Mouse (Mus musculus) stomach, embryonic 15.5 days (tissue): Measurements from ENCODE around the gene Tnnt3. TPM values are rescaled to one million over a fixed set of nuclear protein-coding genes. Genes with fewer than 3 reads are reported as not detected.

Experiments used
- ATAC-seq: fragments of 200-750 bp; cut with Nextera tagmentation; 2 replicates; pipeline ENCODE4 v1.8.0; 2017; ENCODE audit warnings: low read depth, moderate number of reproducible peaks, moderate TSS enrichment; ENCODE audit not compliant: insufficient read depth, low FRiP score
- H3K27ac ChIP-seq: fragments of 300-500 bp; sonication (generic); 2 replicates; pipeline ENCODE4 v1.5.1; 2015; ENCODE audit warnings: mild to moderate bottlenecking, inconsistent platforms
- H3K27me3 ChIP-seq: fragments of 300-500 bp; sonication (generic); replicated peaks from 2 replicates; pipeline ENCODE4 v1.6.1; 2015; ENCODE audit warnings: inconsistent platforms
- H3K36me3 ChIP-seq: fragments of 300-500 bp; sonication (generic); 2 replicates; pipeline ENCODE4 v1.6.1; 2015; ENCODE audit warnings: inconsistent platforms
- H3K4me1 ChIP-seq: fragments of 300-500 bp; sonication (generic); 2 replicates; pipeline ENCODE4 v1.6.1; 2015; ENCODE audit warnings: inconsistent platforms
- H3K4me2 ChIP-seq: fragments of 300-500 bp; sonication (generic); 2 replicates; pipeline ENCODE4 v1.6.1; 2015; ENCODE audit warnings: mild to moderate bottlenecking, inconsistent platforms
- H3K4me3 ChIP-seq: fragments of 300-500 bp; sonication (generic); replicated peaks from 2 replicates; pipeline ENCODE4 v1.5.1; 2015; ENCODE audit warnings: inconsistent platforms
- H3K9ac ChIP-seq: fragments of 300-500 bp; sonication (generic); 2 replicates; pipeline ENCODE4 v1.6.1; 2015; ENCODE audit warnings: inconsistent platforms
- H3K9me3 ChIP-seq: fragments of 300-500 bp; sonication (generic); 2 replicates; pipeline ENCODE4 v1.6.1; 2016; ENCODE audit warnings: inconsistent platforms
- WGBS: fragments of 180-500 bp; shearing (Covaris S2); methylation state at CpG from one replicate; pipeline ENCODE4 v1.1.7; 2015; 5-methylcytosine and 5-hydroxymethylcytosine counted together
- polyA plus RNA-seq: library from polyadenylated mRNA; unstranded; fragments of >200 nt; fragmentation: Nextera tagmentation; extraction: Ambion mirVana; gene quantifications from 2 replicates; pipeline ENCODE4 v1.2.1, GENCODE M21; 2015

Tnnt3 gene
- polyA plus RNA-seq, 1 experiment from 2014 or later, result 4.6 TPM

GRCm38 (mm10) chr7:142488053-142488452 is 10.6 kb upstream of the Tnnt3 start:
- ATAC-seq, result no peak

GRCm38 (mm10) chr7:142493535-142493934 is 5.1 kb upstream of the Tnnt3 start:
- Histone ChIP-seq H3K4me1 (peaks cover 17% of the 10 kb centered on the region; the same call in 1 of the 2 replicates), H3K4me3 (no peak overlapping the region), H3K9ac (no peak overlapping the region), H3K27ac (peak overlapping the region; percentile 61), H3K36me3 (peaks cover 38% of the 10 kb centered on the region), H3K4me2 (no peak overlapping the region), H3K27me3 (no peaks in the 10 kb centered on the region), H3K9me3 (no peaks in the 10 kb centered on the region)
- 49% methylated on average over 8 of the region's 8 CpGs for WGBS
- no peak for ATAC-seq

More at GRCm38 (mm10) chr7:142488053-142488452, 10.6 kb upstream of the Tnnt3 start:
- Histone ChIP-seq H3K4me3 (no peak overlapping the region), H3K9ac (no peak overlapping the region), H3K4me1 (peaks cover 54% of the 10 kb centered on the region), H3K4me2 (no peak overlapping the region), H3K36me3 (peaks cover 36% of the 10 kb centered on the region), H3K27me3 (no peaks in the 10 kb centered on the region), H3K9me3 (no peaks in the 10 kb centered on the region), H3K27ac (peak overlapping the region; percentile 97)
- WGBS, result 50% methylated on average over 3 of the region's 3 CpGs

GRCm38 (mm10) chr7:142496158-142496557 is 2.5 kb upstream of the Tnnt3 start:
- Histone ChIP-seq H3K9me3 (no peaks in the 10 kb centered on the region), H3K36me3 (peaks cover 24% of the 10 kb centered on the region), H3K4me2 (no peak overlapping the region), H3K4me1 (peaks cover 15% of the 10 kb centered on the region; the same call in 1 of the 2 replicates), H3K4me3 (no peak overlapping the region), H3K27me3 (no peaks in the 10 kb centered on the region), H3K9ac (no peak overlapping the region), H3K27ac (peak overlapping the region; percentile 35)
- WGBS, result 76% methylated on average over 3 of the region's 3 CpGs
- no peak for ATAC-seq

- H3K9me3 ChIP-seq, result no peaks in the 10 kb centered on the region
- H3K36me3 ChIP-seq, result peaks cover 19% of the 10 kb centered on the region
- 83% methylated on average over 5 of the region's 5 CpGs for WGBS
- H3K4me2 ChIP-seq, result no peak overlapping the region
- H3K9ac ChIP-seq, result no peak overlapping the region
- no peak for ATAC-seq
- no peaks in the 10 kb centered on the region for H3K27me3 ChIP-seq
- H3K4me3 ChIP-seq, result no peak overlapping the region
- peaks cover 15% of the 10 kb centered on the region; the same call in 1 of the 2 replicates for H3K4me1 ChIP-seq
- H3K27ac ChIP-seq, result no peak overlapping the region
Measured at GRCm38 (mm10) chr7:142496800-142497199, 1.8 kb upstream of the Tnnt3 start.

GRCm38 (mm10) chr7:142497775-142498174 is 861 bp upstream of the Tnnt3 start:
- Histone ChIP-seq H3K27ac (no peak overlapping the region), H3K4me2 (no peak overlapping the region), H3K9ac (no peak overlapping the region), H3K27me3 (no peaks in the 10 kb centered on the region), H3K36me3 (peaks cover 11% of the 10 kb centered on the region; the same call in 1 of the 2 replicates), H3K4me3 (no peak overlapping the region), H3K4me1 (peaks cover 8% of the 10 kb centered on the region; the same call in 1 of the 2 replicates), H3K9me3 (no peaks in the 10 kb centered on the region)
- 90% methylated on average over 2 of the region's 2 CpGs for WGBS
- ATAC-seq, result no peak

GRCm38 (mm10) chr7:142499010-142499721 is 530 bp downstream of the Tnnt3 start:
- WGBS, result 58% methylated on average over 5 of the region's 5 CpGs
- H3K9ac ChIP-seq, result no peak overlapping the region
- no peak overlapping the region for H3K4me3 ChIP-seq
- H3K4me2 ChIP-seq, result no peak overlapping the region
- H3K4me1 ChIP-seq, result no peaks in the 10 kb centered on the region
- H3K27ac ChIP-seq, result 0 out of 2 replicates have a peak overlapping the region, but pooled peaks have one; percentile 12
- peaks cover 4% of the 10 kb centered on the region; the same call in 1 of the 2 replicates for H3K36me3 ChIP-seq
- ATAC-seq, result no peak
- H3K9me3 ChIP-seq, result no peaks in the 10 kb centered on the region
- H3K27me3 ChIP-seq, result no peaks in the 10 kb centered on the region

- H3K4me3 ChIP-seq, result no peak overlapping the region
- H3K4me2 ChIP-seq, result no peak overlapping the region
- no peak for ATAC-seq
- no peaks in the 10 kb centered on the region for H3K4me1 ChIP-seq
- WGBS, result 73% methylated on average over 1 of the region's 1 CpGs
- H3K27me3 ChIP-seq, result no peaks in the 10 kb centered on the region
- no peak overlapping the region for H3K9ac ChIP-seq
- H3K9me3 ChIP-seq, result no peaks in the 10 kb centered on the region
- no peaks in the 10 kb centered on the region for H3K36me3 ChIP-seq
- no peak overlapping the region for H3K27ac ChIP-seq
Measured at GRCm38 (mm10) chr7:142500032-142500431, 1.4 kb downstream of the Tnnt3 start.

GRCm38 (mm10) chr7:142503206-142503605 is 4.6 kb downstream of the Tnnt3 start:
- H3K27me3 ChIP-seq, result no peaks in the 10 kb centered on the region
- no peaks in the 10 kb centered on the region for H3K36me3 ChIP-seq
- H3K4me3 ChIP-seq, result no peak overlapping the region
- no peak overlapping the region for H3K27ac ChIP-seq
- H3K9ac ChIP-seq, result no peak overlapping the region
- WGBS, result 55% methylated on average over 4 of the region's 4 CpGs
- no peak overlapping the region for H3K4me2 ChIP-seq
- H3K4me1 ChIP-seq, result peaks cover 17% of the 10 kb centered on the region
- no peaks in the 10 kb centered on the region for H3K9me3 ChIP-seq
- no peak for ATAC-seq

- no peaks in the 10 kb centered on the region for H3K9me3 ChIP-seq
- H3K27me3 ChIP-seq, result no peaks in the 10 kb centered on the region
- no peak overlapping the region for H3K9ac ChIP-seq
- ATAC-seq, result no peak
- H3K27ac ChIP-seq, result peak overlapping the region; percentile 54
- no peak overlapping the region for H3K4me3 ChIP-seq
- H3K4me1 ChIP-seq, result peaks cover 24% of the 10 kb centered on the region
- H3K4me2 ChIP-seq, result no peak overlapping the region
- no peaks in the 10 kb centered on the region for H3K36me3 ChIP-seq
- WGBS, result 36% methylated on average over 2 of the region's 2 CpGs
Measured at GRCm38 (mm10) chr7:142505942-142506341, 7.3 kb downstream of the Tnnt3 start.

GRCm38 (mm10) chr7:142506501-142506900 is 7.9 kb downstream of the Tnnt3 start:
- WGBS, result 48% methylated on average over 4 of the region's 4 CpGs
- Histone ChIP-seq H3K36me3 (no peaks in the 10 kb centered on the region), H3K27me3 (no peaks in the 10 kb centered on the region), H3K4me3 (no peak overlapping the region), H3K9me3 (no peaks in the 10 kb centered on the region), H3K4me2 (no peak overlapping the region), H3K27ac (peak overlapping the region; percentile 54), H3K4me1 (peaks cover 24% of the 10 kb centered on the region), H3K9ac (no peak overlapping the region)
- peak; percentile 20; the same call in 1 of the 2 replicates for ATAC-seq

GRCm38 (mm10) chr7:142507453-142507852 is 8.8 kb downstream of the Tnnt3 start:
- 91% methylated on average over 9 of the region's 9 CpGs for WGBS
- Histone ChIP-seq H3K9me3 (no peaks in the 10 kb centered on the region), H3K4me3 (no peak overlapping the region), H3K4me2 (no peak overlapping the region), H3K36me3 (no peaks in the 10 kb centered on the region), H3K9ac (no peak overlapping the region), H3K27ac (no peak overlapping the region), H3K27me3 (no peaks in the 10 kb centered on the region), H3K4me1 (peaks cover 24% of the 10 kb centered on the region)
- ATAC-seq, result no peak

GRCm38 (mm10) chr7:142509518-142509917 is 10.9 kb downstream of the Tnnt3 start:
- no peak overlapping the region for H3K4me3 ChIP-seq
- no peaks in the 10 kb centered on the region for H3K36me3 ChIP-seq
- ATAC-seq, result no peak
- peaks cover 24% of the 10 kb centered on the region for H3K4me1 ChIP-seq
- no peaks in the 10 kb centered on the region for H3K9me3 ChIP-seq
- 16% methylated on average over 14 of the region's 14 CpGs for WGBS
- no peaks in the 10 kb centered on the region for H3K27me3 ChIP-seq
- no peak overlapping the region for H3K4me2 ChIP-seq
- no peak overlapping the region for H3K9ac ChIP-seq
- H3K27ac ChIP-seq, result peak overlapping the region; percentile 95
